Mouse (Mus musculus): ENCODE data around the gene Lrcol1. TPM values are rescaled to one million over a fixed set of nuclear protein-coding genes. Genes with fewer than 3 reads are reported as not detected.

Gene Lrcol1
- total RNA-seq (2021): not detected

- intact Hi-C loops (cut with DNase I): no loop called here
- DNase-seq (ENCODE audit: low spot score in 2 of 2): no peak
Observed at GRCm38 (mm10) chr5:110344524-110344923, at the start of gene Lrcol1. Gene Lrcol1, plus strand, starts transcription at chr5:110344730.

DNA sequence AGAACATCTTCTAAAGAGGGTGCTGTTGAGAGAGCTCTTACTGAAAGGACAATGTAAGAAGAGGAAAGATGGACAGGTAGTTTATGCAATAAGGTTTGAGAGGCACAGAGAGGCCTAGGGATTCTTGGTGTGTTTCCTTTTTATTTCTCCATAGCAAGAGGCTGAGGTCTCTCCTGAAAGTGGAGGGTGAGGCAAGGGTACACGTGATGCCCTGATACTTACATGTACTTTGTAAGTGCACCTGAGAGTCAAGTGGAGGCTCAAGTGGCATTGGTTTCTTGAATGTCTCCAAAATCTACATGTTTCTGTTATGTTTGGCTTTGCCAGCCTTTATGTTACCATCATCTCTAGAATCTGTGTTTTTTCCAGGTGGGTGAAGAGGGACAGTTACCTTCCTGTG is 47.9 kb upstream of the Lrcol1 start:
- intact Hi-C loops (cut with DNase I): no loop called here
- no peak for DNase-seq (ENCODE audit: low spot score in 2 of 2)

GRCm38 (mm10) chr5:110300591-110300990 is 43.9 kb upstream of the Lrcol1 start:
- no peak for DNase-seq (ENCODE audit: low spot score in 2 of 2)

GRCm38 (mm10) chr5:110308861-110309260 is 35.7 kb upstream of the Lrcol1 start:
- no peak for DNase-seq (ENCODE audit: low spot score in 2 of 2)
- intact Hi-C loops (cut with DNase I): no loop called here

More at GRCm38 (mm10) chr5:110300591-110300990, 43.9 kb upstream of the Lrcol1 start:
- intact Hi-C loops (cut with DNase I): no loop called here

- no peak for DNase-seq (ENCODE audit: low spot score in 2 of 2)
- intact Hi-C loops (cut with DNase I): no loop called here
Observed at GRCm38 (mm10) chr5:110313127-110313526, 31.4 kb upstream of the Lrcol1 start.

- intact Hi-C loops (cut with DNase I): no loop called here
Observed at GRCm38 (mm10) chr5:110330508-110330907, 14.0 kb upstream of the Lrcol1 start.

DNA sequence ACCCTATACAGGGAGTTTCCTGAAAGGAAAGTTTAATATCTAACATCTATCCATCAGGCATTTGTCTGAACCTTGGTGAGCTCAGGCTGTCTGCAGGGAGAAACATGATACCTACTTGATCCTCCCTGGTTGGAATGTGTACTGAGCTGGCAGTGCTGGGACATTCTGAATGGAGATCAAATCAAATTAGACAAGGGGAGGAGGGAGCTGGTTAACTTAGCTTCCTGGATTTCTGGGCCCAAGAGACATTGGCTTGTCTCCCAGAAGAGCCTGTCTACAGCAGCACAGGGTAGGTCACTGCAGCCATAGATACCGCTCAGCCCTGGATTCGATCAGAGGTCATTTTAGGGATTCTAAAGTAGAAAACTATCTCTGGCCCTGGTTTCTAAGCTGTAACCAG is 5.7 kb upstream of the Lrcol1 start:
- DNase-seq (ENCODE audit: low spot score in 2 of 2): no peak
- intact Hi-C loops (cut with DNase I): no loop called here

More at GRCm38 (mm10) chr5:110330508-110330907, 14.0 kb upstream of the Lrcol1 start:
- DNase-seq (ENCODE audit: low spot score in 2 of 2): no peak

- peak in 1 of 2 experiments; percentile 11 for DNase-seq (ENCODE audit: low spot score in 2 of 2)
Observed at GRCm38 (mm10) chr5:110342648-110343284, 1.8 kb upstream of the Lrcol1 start, which contains the start of gene P2rx2. Gene P2rx2, minus strand, starts transcription at chr5:110343212.

GRCm38 (mm10) chr5:110345553-110345952 is 1.0 kb downstream of the Lrcol1 start:
- DNase-seq (ENCODE audit: low spot score in 2 of 2): no peak
- intact Hi-C loops (cut with DNase I): no loop called here

More at GRCm38 (mm10) chr5:110342648-110343284, 1.8 kb upstream of the Lrcol1 start, which contains the start of gene P2rx2:
- intact Hi-C loops (cut with DNase I): no loop called here

DNA sequence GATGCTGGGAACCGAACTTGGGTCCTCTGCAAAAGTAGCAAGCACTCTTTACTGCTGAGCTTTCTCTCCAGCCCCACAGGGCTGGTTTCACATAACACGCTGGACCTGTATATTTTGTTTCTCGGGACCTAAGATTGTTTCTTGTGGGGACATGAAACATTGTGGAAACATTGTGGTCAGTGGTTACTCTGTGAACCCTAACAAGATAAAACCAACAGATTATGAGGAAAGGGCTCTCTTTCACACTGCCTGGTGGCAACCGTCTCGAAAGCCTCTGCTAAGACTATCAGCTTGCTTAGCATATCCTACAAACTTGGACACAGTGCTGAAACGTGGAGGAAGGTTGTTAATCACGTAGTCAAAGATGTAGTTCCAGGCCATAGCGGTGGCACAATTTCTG is 2.5 kb downstream of the Lrcol1 start:
- DNase-seq (ENCODE audit: low spot score in 2 of 2): no peak
- intact Hi-C loops (cut with DNase I): no loop called here

DNA sequence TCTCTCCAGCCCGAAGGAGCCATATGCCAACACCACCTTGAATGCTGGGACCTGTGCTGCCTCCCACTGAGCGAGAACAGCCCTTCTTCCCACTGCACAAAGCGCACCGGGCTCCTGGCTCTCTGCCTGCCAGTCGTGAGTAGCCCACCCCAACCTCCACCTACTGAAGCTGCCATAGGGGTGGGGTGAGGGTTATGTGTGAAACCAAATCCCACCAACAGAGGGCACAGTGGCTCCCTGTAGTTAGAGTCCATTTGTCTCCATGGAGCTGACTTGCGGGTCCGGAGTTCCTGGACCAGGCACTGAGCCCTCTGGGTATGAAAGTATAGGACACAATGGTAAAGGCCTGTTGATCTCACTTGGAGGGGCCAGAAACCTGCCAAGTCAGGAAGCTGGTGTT is 10.2 kb downstream of the Lrcol1 start:
- no peak for DNase-seq (ENCODE audit: low spot score in 2 of 2)
- intact Hi-C loops (cut with DNase I): loop anchor here (5.0 kb wide), 1 partner anchor 283 kb away; no protein-coding TSS in a partner anchor

DNA sequence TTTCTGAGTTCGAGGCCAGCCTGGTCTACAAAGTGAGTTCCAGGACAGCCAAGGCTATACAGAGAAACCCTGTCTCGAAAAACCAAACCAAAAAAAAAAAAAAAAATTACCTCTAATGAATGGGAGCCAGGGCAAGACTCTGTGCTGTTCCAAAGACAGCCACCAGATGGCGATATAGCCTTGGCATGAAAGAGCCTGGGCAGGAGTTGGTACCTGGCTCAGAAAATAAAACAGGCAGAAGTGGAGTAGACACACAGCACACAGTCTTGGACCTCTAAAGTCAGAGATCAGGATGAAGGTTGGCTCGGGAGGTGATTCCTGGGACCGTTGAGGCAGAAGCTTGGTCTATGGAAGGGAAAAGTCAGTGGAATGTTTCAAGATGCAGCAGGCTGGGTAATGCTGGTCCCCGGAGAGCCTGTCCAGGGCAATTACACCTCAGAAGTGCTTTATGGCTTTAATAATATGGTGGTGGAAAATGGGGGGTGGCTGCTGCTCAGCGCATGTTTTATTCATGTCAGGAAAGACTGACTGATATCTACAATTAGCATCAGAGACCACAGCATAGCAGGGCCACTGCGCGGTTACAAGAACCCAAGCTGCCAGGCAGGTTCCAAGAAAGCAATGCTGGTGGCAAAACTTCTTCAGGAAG is 13.1 kb downstream of the Lrcol1 start:
- intact Hi-C loops (cut with DNase I): loop anchor here (5.0 kb wide), 1 partner anchor 280 kb away; no protein-coding TSS in a partner anchor
- peak; percentile 69 to 76 for DNase-seq (ENCODE audit: low spot score in 2 of 2)

DNA sequence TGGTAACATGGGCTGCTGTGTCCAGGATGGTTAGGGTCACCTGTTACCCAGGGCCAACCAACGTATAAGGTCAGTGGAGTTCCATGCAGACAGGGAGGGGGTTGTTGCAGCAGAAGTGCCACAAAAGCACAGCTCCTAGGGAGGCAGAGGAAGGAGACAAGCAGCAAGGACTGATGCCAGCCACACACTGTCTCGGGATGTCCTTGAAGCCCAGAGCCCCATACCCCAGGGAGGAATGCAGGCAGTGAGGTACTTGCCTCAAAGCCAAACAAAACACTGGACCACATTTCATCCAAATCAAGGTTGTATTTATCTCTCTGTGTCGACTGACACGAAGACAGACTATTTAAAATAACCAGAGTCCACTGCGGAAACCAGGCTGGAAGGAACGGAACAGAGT is 16.9 kb downstream of the Lrcol1 start:
- DNase-seq (ENCODE audit: low spot score in 2 of 2): no peak
- intact Hi-C loops (cut with DNase I): loop anchor here (5.0 kb wide), 1 partner anchor 71 kb away; no protein-coding TSS in a partner anchor

- no peak for DNase-seq (ENCODE audit: low spot score in 2 of 2)
- intact Hi-C loops (cut with DNase I): loop anchor here (5.0 kb wide), 1 partner anchor 70 kb away; no protein-coding TSS in a partner anchor
Observed at GRCm38 (mm10) chr5:110362813-110363178, 18.3 kb downstream of the Lrcol1 start.

- DNase-seq (ENCODE audit: low spot score in 2 of 2): peak; percentile 78 to 88
- intact Hi-C loops (cut with DNase I): loop anchor here (5.0 kb wide), 1 partner anchor 69 kb away; no protein-coding TSS in a partner anchor
Observed at GRCm38 (mm10) chr5:110363179-110363821, 18.8 kb downstream of the Lrcol1 start.

GRCm38 (mm10) chr5:110363822-110364545 is 19.5 kb downstream of the Lrcol1 start:
- peak in 1 of 2 experiments; percentile 24 for DNase-seq (ENCODE audit: low spot score in 2 of 2)
- intact Hi-C loops (cut with DNase I): loop anchor here (5.0 kb wide), 1 partner anchor 68 kb away; no protein-coding TSS in a partner anchor

- peak; percentile 62 to 69 for DNase-seq (ENCODE audit: low spot score in 2 of 2)
- intact Hi-C loops (cut with DNase I): no loop called here
Observed at GRCm38 (mm10) chr5:110376802-110377433, 32.4 kb downstream of the Lrcol1 start.

GRCm38 (mm10) chr5:110378181-110378583 is 33.7 kb downstream of the Lrcol1 start:
- no peak for DNase-seq (ENCODE audit: low spot score in 2 of 2)
- intact Hi-C loops (cut with DNase I): no loop called here

- intact Hi-C loops (cut with DNase I): no loop called here
Observed at GRCm38 (mm10) chr5:110379086-110379485, 34.6 kb downstream of the Lrcol1 start.

More at GRCm38 (mm10) chr5:110379086-110379485, 34.6 kb downstream of the Lrcol1 start:
- no peak for DNase-seq (ENCODE audit: low spot score in 2 of 2)
